Mouse (Mus musculus): ENCODE measurements around the gene Gm156. TPM values are rescaled to one million over a fixed set of nuclear protein-coding genes. Genes with fewer than 3 reads are reported as not detected.

Gene Gm156
- total and polyA plus RNA-seq, 3 experiments: not detected

DNA sequence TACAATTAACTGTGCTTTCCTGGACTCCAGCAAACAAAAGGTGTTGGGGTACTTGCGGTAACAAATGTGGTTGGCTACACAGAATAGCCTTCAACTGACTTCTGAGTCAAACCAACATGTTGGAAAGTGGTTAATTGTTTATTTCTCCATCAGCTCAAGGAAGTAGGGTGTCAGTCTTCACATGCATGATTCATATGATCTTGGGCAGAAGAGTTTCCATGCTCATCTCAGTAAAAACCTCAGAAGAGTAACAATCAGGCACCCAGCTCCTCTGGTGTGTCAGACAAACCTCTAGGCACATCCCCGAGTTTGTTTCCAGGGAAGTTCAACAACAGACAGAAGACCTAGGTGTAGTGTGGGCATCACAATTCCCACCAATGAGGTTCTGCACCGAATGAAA lies 33.7 kb upstream of the Gm156 start:
- TF ChIP-seq JUN (IDR thresholded peaks at IDR 0.05; ENCODE audit: insufficient read depth, low read depth, low read length): no peak
- TF ChIP-seq USF1 (IDR thresholded peaks at IDR 0.05; ENCODE audit: low read depth, low read length): no peak
- no peak for TF ChIP-seq MEF2A (IDR thresholded peaks at IDR 0.05; ENCODE audit: borderline replicate concordance, low read depth, low read length)
- no peak for TF ChIP-seq HCFC1 (IDR thresholded peaks at IDR 0.05; ENCODE audit: low read depth, low read length)
- TF ChIP-seq EP300 (IDR thresholded peaks at IDR 0.05; ENCODE audit: low read length): no peak
- no peak for TF ChIP-seq MYC (IDR thresholded peaks at IDR 0.05; ENCODE audit: low read depth, low read length)
- TF ChIP-seq ZC3H11A (IDR thresholded peaks at IDR 0.05; ENCODE audit: low read depth, low read length): no peak
- TF ChIP-seq RCOR1 (conservative IDR thresholded peaks at IDR 0.05; ENCODE audit: low read depth, low read length): no peak
- TF ChIP-seq ELF1 (IDR thresholded peaks at IDR 0.05; ENCODE audit: low read depth, low read length): no peak
- TF ChIP-seq POLR2A (IDR thresholded peaks at IDR 0.05; ENCODE audit: low read depth, low read length): no peak
- TF ChIP-seq TCF12 (IDR thresholded peaks at IDR 0.05; ENCODE audit: low read depth, low read length): no peak
- no peak for TF ChIP-seq NRF1 (IDR thresholded peaks at IDR 0.05; ENCODE audit: low read depth, low read length)
- Histone ChIP-seq H3K4me3 (replicated peaks in 1 of 3; ENCODE audit: low read depth in 2 of 3, low read length in 2 of 3, poor library complexity in 1 of 3) (no peak overlapping the region), H3K27ac (ENCODE audit: insufficient read depth, low read depth) (no peak overlapping the region), H3K9ac (ENCODE audit: insufficient read depth, low read depth) (no peak overlapping the region), H3K9me3 (replicated peaks; ENCODE audit: low read length) (no peaks in the 10 kb centered on the region), H3K4me2 (ENCODE audit: insufficient read depth, low read depth, poor library complexity, severe bottlenecking) (no peak overlapping the region), H3K36me3 (replicated peaks in 1 of 2; ENCODE audit: control insufficient read depth in 1 of 2, insufficient read depth in 1 of 2, low read length in 1 of 2) (no peaks in the 10 kb centered on the region), H3K27me3 (replicated peaks) (no peaks in the 10 kb centered on the region), H3K4me1 (ENCODE audit: control insufficient read depth in 1 of 2, insufficient read depth in 2 of 2) (no peaks in the 10 kb centered on the region), H3K79me2 (replicated peaks; ENCODE audit: control insufficient read depth, extremely low read depth, insufficient read depth, poor library complexity, severe bottlenecking) (no peaks in the 10 kb centered on the region)
- no peak for DNase-seq (ENCODE audit: extremely low read depth)
- dilution Hi-C loops (cut with MboI; ENCODE audit: extremely low pct_ligation_motif_present, extremely low pct_unique_long_range_greater_than_20kb, low sequenced_read_pairs) (no loop called here), in situ Hi-C loops (cut with MboI; ENCODE audit: low pct_ligation_motif_present, low pct_unique_long_range_greater_than_20kb, low sequenced_read_pairs) (no loop called here)

DNA sequence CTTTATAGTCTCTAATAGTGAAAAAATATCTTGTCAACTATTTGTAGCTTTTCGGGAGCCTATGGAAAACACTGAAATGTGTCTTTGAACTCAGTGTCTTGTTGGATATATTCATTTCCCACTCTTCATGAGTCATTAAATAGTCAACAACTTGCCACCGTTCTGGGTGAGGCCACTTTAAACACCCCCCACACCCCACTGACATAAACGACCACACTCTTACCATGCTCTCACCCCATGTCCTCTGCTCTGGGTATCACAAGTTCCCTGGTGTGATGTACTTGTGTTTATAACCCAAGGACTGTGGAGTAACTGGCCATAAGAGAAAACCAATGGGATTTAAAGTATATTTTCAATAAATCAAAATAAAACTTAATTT lies 36.4 kb downstream of the Gm156 start:
- Histone ChIP-seq H3K36me3 (replicated peaks in 1 of 2; ENCODE audit: control insufficient read depth in 1 of 2, insufficient read depth in 1 of 2, low read length in 1 of 2) (no peaks in the 10 kb centered on the region), H3K4me2 (ENCODE audit: insufficient read depth, low read depth, poor library complexity, severe bottlenecking) (no peak overlapping the region), H3K9ac (ENCODE audit: insufficient read depth, low read depth) (no peak overlapping the region), H3K27ac (ENCODE audit: insufficient read depth, low read depth) (no peak overlapping the region), H3K4me3 (replicated peaks in 1 of 3; ENCODE audit: low read depth in 2 of 3, low read length in 2 of 3, poor library complexity in 1 of 3) (no peak overlapping the region), H3K27me3 (replicated peaks) (no peaks in the 10 kb centered on the region), H3K79me2 (replicated peaks; ENCODE audit: control insufficient read depth, extremely low read depth, insufficient read depth, poor library complexity, severe bottlenecking) (no peaks in the 10 kb centered on the region), H3K4me1 (ENCODE audit: control insufficient read depth in 1 of 2, insufficient read depth in 2 of 2) (peaks cover 0 to 8% of the 10 kb centered on the region in 2 experiments; a peak in 1 of 4 replicates), H3K9me3 (replicated peaks; ENCODE audit: low read length) (no peaks in the 10 kb centered on the region)
- dilution Hi-C loops (cut with MboI; ENCODE audit: extremely low pct_ligation_motif_present, extremely low pct_unique_long_range_greater_than_20kb, low sequenced_read_pairs): no loop called here
- in situ Hi-C loops (cut with MboI; ENCODE audit: low pct_ligation_motif_present, low pct_unique_long_range_greater_than_20kb, low sequenced_read_pairs): no loop called here
- TF ChIP-seq RCOR1 (conservative IDR thresholded peaks at IDR 0.05; ENCODE audit: low read depth, low read length) (no peak), TCF12 (IDR thresholded peaks at IDR 0.05; ENCODE audit: low read depth, low read length) (no peak), MAFK (IDR thresholded peaks at IDR 0.05; ENCODE audit: insufficient replicate concordance, low read length) (no peak), MEF2A (IDR thresholded peaks at IDR 0.05; ENCODE audit: borderline replicate concordance, low read depth, low read length) (no peak), SMC3 (IDR thresholded peaks at IDR 0.05; ENCODE audit: low read depth, low read length) (no peak), BHLHE40 (IDR thresholded peaks at IDR 0.05; ENCODE audit: low read depth, low read length) (no peak), POLR2A (IDR thresholded peaks at IDR 0.05; ENCODE audit: low read depth, low read length) (no peak), NRF1 (IDR thresholded peaks at IDR 0.05; ENCODE audit: low read depth, low read length) (no peak), ZMIZ1 (IDR thresholded peaks at IDR 0.05; ENCODE audit: low read depth, low read length) (no peak), CHD1 (IDR thresholded peaks at IDR 0.05; ENCODE audit: low read depth, low read length) (no peak), ZNF384 (IDR thresholded peaks at IDR 0.05; ENCODE audit: low read depth, low read length) (no peak), RAD21 (IDR thresholded peaks at IDR 0.05; ENCODE audit: low read depth, low read length) (no peak), ETS1 (conservative IDR thresholded peaks at IDR 0.05; ENCODE audit: low read depth, low read length) (no peak), USF1 (IDR thresholded peaks at IDR 0.05; ENCODE audit: low read depth, low read length) (no peak), SIN3A (IDR thresholded peaks at IDR 0.05; ENCODE audit: low read length) (no peak), USF2 (conservative IDR thresholded peaks at IDR 0.05; ENCODE audit: low read depth, low read length) (no peak)
- no peak for DNase-seq (ENCODE audit: extremely low read depth)

All from CH12.LX (cell line).